Mouse (Mus musculus): ENCODE measurements at regions not wholly inside any gene's neighbourhood (a gene's known extent, or its start where the extent isn't known, plus 50 kb on each side); places are given as distances from the start of the nearest gene placed in this dataset.
"Not testable (repeated sequence)": the region's sequence is repeated elsewhere in the genome, so short reads cannot be mapped to it uniquely, and the experiment has no call there.

GRCm38 (mm10) chr3:21633600-21634221, 442.7 kb upstream of the Tbl1xr1 start:
- DNase-seq, result no peak

DNA sequence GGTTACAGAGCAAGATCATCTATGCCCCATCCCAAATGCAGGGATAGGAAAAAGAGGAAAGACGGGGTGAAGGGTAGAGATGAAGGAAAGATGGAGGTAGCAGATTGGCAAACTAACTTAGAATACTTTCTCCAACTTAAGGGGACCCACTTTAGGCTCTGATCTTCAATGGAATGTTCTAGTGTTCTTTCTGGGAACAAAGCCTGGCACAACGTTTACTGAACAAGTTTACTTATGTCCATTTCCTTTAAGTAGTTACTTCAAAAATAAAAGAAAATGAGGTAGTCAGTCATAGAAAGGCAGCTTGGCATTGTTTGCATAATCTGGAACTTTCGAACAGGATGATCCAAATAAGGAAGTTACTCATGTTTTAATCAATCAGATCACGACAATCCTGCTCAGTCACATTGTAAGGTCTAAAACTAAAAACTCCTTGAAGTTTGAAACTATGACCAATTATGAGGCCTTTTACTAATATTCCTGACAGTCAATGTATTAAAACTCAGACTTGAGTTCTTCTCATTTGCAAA, 441.7 kb upstream of the Tbl1xr1 start:
- DNase-seq, result no peak

DNA sequence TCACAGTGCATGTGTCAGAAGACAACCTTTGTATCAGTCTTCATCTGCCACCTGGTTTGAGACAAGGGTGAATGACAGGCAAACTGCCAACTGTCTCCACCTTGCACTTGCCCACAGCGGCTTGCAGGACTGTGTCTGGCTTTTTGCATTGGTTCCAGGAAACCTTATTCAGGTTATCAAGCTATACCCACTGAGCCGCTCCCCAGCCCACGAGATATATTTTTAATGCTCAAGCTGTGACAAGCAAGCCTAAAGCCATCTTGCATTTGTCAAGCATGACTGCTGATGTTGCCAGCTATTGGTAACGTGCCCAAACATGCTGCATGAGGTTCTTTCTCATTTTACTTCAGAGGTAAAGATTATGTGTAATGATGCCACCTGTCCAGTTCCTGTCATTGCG, 437.6 kb upstream of the Tbl1xr1 start:
- peak; percentile 62 for DNase-seq

- DNase-seq, result no peak
Measured at GRCm38 (mm10) chr3:21639576-21639975, 436.9 kb upstream of the Tbl1xr1 start.

GRCm38 (mm10) chr3:21644086-21644485, 432.4 kb upstream of the Tbl1xr1 start:
- peak; percentile 82 for DNase-seq

GRCm38 (mm10) chr3:21645268-21645667, 431.2 kb upstream of the Tbl1xr1 start:
- peak; percentile 6 for DNase-seq

- DNase-seq, result no peak
Measured at GRCm38 (mm10) chr3:21649885-21650469, 426.5 kb upstream of the Tbl1xr1 start.

- DNase-seq, result no peak
Measured at GRCm38 (mm10) chr3:21655301-21655700, 421.2 kb upstream of the Tbl1xr1 start.

DNA sequence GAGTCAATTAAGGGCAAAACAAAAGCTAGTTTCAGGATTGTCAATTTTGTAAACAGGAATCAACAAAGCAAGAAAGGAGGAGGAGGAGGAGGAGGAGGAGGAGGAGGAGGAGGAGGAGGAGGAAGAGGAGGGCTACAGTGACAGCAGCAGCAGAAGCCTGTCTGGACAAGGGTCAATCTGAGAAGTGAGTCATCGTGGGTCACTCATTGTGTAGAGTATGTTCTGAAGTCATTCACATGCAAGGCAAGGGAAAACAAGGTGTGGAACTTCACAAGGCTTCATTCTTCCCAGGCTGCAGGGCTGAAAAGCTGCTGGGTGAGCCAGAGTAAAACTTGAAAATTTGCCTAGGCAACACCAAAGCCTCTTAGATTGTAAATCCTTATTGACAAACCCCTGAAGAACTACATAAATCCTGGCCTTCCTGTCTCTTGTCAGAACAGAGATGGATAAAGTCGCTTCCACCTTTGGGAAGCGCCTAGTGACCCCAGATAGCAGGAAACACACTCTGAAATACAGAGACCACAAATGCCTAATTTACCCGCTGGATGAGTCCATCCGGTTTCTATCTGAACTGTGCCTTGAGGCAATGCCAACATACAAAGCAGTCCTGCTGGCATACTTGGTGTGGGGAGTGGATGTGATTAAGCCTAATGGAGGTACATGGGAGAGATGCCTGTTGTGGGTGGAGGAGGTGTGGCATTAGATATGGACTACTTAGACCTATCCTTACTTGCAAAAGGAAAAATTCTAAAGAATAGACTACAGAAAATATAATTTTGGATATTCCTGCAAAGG, 408.9 kb upstream of the Tbl1xr1 start:
- no peak for DNase-seq

DNA sequence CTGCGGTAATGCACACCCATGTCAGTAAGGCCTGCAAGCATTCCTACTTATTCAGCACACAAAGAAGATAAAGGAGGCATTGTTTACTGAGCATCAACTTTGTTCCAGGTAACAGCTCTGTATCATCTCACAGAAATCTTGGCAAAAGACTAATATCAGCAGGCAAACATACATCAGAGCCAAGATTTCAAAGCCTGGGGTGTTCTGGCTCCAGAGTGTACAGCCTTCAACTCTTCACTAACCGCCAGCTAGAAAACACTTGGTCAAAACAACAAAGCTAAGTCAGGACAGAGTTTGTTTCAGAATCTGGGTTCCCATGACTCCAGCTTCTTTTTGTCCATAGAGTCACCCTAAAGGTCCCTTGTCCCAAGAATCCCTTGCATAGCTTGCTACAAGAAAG, 404.6 kb upstream of the Tbl1xr1 start:
- DNase-seq, result peak; percentile 25

DNA sequence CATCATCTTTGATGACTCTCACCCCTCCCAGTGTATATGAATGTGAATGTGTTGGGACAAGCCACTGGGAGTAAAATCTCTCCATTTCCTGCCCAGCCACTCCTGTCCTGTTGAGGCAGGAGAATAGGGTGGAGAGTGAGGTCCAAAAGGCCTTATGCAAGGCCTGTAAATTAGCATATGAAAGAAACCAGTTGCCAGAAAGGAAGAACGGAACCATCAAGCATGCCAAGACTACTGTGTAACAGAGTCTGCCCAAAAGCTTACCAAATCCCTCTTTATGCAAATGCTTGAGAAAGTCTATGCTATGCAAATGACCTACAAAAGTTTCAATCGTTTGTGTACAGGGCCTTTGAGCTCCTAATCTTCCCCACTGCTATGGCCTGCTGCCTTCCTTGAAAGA, 404.0 kb upstream of the Tbl1xr1 start:
- DNase-seq, result no peak

DNA sequence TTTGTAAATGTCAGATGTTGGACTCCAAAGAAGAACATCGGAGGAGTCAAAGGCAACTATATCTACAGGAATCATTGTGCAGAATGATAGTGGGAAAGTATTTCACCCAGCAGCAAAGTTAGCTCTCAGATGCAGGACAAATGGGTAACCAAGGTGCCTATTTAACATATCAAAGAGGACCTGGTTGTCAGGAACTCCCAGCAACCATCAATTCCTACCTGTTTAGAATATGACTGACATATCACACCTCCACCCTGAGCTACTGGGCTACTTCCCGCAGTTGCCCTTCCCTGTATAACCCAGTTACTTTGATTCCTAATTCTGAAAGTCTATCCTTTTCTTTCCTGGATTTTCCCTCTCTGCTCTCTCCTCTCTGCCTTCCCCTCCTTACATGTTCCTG, 403.0 kb upstream of the Tbl1xr1 start:
- DNase-seq, result no peak

- DNase-seq, result no peak
Measured at GRCm38 (mm10) chr3:21678265-21678664, 398.2 kb upstream of the Tbl1xr1 start.

- no peak for DNase-seq
Measured at GRCm38 (mm10) chr3:21678734-21679133, 397.7 kb upstream of the Tbl1xr1 start.

GRCm38 (mm10) chr3:21697980-21698672, 378.3 kb upstream of the Tbl1xr1 start:
- not testable (repeated sequence) for DNase-seq

DNA sequence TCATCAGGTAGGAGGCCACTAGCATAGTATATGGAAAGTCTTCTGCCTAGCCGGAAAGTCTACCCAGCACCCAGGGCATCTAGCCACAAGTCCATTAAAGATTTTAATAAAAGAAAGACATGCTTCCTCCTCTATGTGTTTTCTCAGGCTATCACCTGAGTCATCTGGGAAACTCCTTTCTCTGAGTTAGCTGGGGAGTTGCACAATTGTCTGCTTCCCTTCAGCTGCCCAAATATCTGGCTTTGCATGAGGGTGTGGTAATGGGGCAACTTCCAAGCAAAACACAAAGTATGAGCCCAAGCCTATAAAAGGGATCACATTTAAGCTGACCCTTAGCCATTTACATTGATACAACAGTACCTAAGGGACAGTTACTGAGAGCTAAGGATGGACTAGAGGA, 376.9 kb upstream of the Tbl1xr1 start:
- DNase-seq, result no peak

- DNase-seq, result no peak
Measured at GRCm38 (mm10) chr3:21700326-21700725, 376.1 kb upstream of the Tbl1xr1 start.

- peak; percentile 87 for DNase-seq
Measured at GRCm38 (mm10) chr3:21726747-21727505, 349.5 kb upstream of the Tbl1xr1 start.

GRCm38 (mm10) chr3:21728019-21728418, 348.4 kb upstream of the Tbl1xr1 start:
- DNase-seq, result no peak

- DNase-seq, result no peak
Measured at GRCm38 (mm10) chr3:21729328-21729727, 347.1 kb upstream of the Tbl1xr1 start.

- not testable (repeated sequence) for DNase-seq
Measured at GRCm38 (mm10) chr3:21735688-21736087, 340.8 kb upstream of the Tbl1xr1 start.

DNA sequence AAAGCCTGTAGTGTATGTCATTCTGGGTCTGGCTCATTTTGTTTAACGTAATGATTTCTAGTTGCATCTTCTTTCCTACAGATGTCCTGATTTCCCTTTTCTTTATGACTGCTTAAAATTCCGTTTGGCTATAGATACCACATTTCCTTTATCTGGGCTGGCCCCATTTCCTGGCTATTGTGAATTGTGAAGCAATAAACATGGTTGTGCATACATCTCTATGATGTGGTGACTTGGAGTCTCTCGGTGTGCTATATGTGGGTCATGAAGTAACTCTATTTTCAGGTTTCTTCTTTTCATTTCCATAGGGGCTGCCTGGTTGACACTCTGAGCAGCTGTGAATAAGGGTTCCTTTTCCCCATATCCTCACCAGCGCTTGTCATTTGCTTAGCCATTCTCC, 336.7 kb upstream of the Tbl1xr1 start:
- no peak for DNase-seq

DNA sequence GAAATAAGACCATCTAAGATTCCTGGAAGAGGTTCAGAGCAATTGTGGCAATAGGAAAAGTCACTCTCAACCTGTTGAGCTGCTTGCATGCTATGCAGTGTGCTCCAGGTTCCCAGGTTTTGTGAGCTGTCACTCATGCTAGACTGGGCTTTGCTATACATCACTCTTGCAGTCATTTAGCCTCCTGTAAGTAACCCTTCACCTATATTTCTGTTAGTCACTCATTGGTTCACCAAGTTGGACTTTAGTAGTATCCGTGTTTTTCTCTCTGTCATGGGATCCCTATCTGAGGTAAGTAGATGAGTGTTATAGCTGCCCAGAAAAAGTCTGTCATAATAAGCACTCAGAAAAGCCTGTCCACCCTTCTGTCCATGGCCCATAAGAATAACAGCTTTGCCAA, 332.3 kb upstream of the Tbl1xr1 start:
- DNase-seq, result no peak
